Mouse (Mus musculus): ENCODE measurements around the gene Ankub1.

DNA sequence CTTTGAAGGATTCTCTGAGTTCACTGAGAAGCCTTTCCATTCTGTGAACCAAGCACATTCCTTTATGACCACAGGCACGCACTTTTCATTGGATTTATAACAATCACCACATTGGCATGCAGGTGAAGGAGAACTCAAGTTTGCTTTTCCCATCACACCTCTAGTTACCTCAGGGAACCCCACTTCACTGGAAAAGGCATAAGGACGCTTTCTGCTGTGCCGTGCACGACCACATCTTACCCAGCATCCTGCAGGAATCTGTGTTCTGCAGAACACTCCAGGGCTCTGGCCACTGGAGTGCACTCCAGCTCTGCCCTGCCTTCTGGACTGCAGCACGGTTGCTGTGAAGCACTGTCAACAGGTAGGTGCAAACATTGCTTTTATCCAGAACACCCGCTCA lies 55.0 kb downstream of the Ankub1 start:
- TF ChIP-seq EP300 (IDR thresholded peaks at IDR 0.05; ENCODE audit: insufficient read depth, low read depth, low read length) = no peak
- no peak for TF ChIP-seq POLR2A (IDR thresholded peaks at IDR 0.05; ENCODE audit: insufficient read depth, low read depth, low read length)
- TF ChIP-seq CTCF (IDR thresholded peaks at IDR 0.05) = no peak
